ENCODE assay signal across 8 mouse cellular contexts in the genomic region with DNA sequence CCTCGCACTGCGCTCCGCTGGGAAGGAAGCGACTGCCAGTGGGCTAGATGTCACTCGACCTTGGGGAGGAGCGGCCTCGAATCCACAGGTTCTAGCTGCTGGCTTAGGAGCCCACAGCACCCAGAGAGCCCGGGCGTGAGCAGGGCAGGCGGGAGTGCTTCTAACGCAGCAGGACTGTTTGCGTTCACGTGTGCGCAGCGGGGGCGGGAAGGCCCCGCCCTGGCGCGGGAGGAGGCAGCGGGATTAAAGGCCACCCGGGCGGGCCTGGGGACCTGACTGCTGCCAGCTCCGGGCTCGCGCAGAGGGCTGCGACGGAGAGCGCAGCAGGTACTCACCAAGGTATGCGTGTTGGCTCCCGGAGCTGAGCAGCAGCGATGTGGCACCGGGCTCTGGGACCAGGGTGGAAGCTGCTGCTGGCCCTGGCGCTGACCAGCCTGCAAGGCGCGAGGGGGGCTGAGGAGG. TPM values are rescaled to one million over a fixed set of nuclear protein-coding genes. Genes with fewer than 3 reads are reported as not detected.
DNase-seq lines count a peak whose midpoint lies in the region; ATAC-seq lines count a peak whose summit lies in the region.

A gene (plus strand): TSS at position 317 of the 462 bp plus-strand sequence.

- H3K9me3 ChIP-seq in neural tube, embryonic 11.5 days (ENCODE audit: control insufficient read depth, low read length) = no peaks in the 10 kb centered on the region
- H3K9me3 ChIP-seq in hindbrain, embryonic 11.5 days (ENCODE audit: control insufficient read depth, low read length) = no peaks in the 10 kb centered on the region
- no peaks in the 10 kb centered on the region for H3K9me3 ChIP-seq in limb, embryonic 12.5 days

- H3K4me2 ChIP-seq in neural tube, embryonic 11.5 days (ENCODE audit: low read depth) = peak within 1 kb of the TSS; percentile 51
- H3K4me2 ChIP-seq in hindbrain, embryonic 11.5 days (replicated peaks; ENCODE audit: low read depth, low read length) = peak within 1 kb of the TSS; percentile 50
- peak within 1 kb of the TSS; percentile 77 for H3K4me2 ChIP-seq in limb, embryonic 12.5 days

- peaks cover 5% of the 10 kb centered on the region; the same call in 1 of the 2 replicates for H3K4me1 ChIP-seq in neural tube, embryonic 11.5 days (ENCODE audit: control insufficient read depth, insufficient read depth, low read length)
- 0 out of 2 replicates have a peak, but pooled peaks cover 2% of the 10 kb centered on the region for H3K4me1 ChIP-seq in hindbrain, embryonic 11.5 days (replicated peaks; ENCODE audit: control insufficient read depth, insufficient read depth, low read length)
- H3K4me1 ChIP-seq in limb, embryonic 12.5 days (replicated peaks) = peaks cover 8% of the 10 kb centered on the region; the same call in 1 of the 2 replicates

- H3K27ac ChIP-seq in neural tube, embryonic 11.5 days (ENCODE audit: low read depth, low read length) = no peak within 1 kb of the TSS
- no peak within 1 kb of the TSS for H3K27ac ChIP-seq in hindbrain, embryonic 11.5 days (ENCODE audit: low read depth, low read length)
- no peak within 1 kb of the TSS for H3K27ac ChIP-seq in limb, embryonic 12.5 days

- peak within 1 kb of the TSS; percentile 26 for H3K4me3 ChIP-seq in neural tube, embryonic 11.5 days (ENCODE audit: low read depth, low read length)
- peak within 1 kb of the TSS; percentile 26 for H3K4me3 ChIP-seq in hindbrain, embryonic 11.5 days (ENCODE audit: low read depth, low read length)
- H3K4me3 ChIP-seq in limb, embryonic 12.5 days (replicated peaks) = peak within 1 kb of the TSS; percentile 42

- H3K27me3 ChIP-seq in neural tube, embryonic 11.5 days (ENCODE audit: control insufficient read depth, insufficient read depth, low read length) = peaks cover 31% of the 10 kb centered on the region
- peaks cover 31% of the 10 kb centered on the region for H3K27me3 ChIP-seq in hindbrain, embryonic 11.5 days (ENCODE audit: control insufficient read depth, insufficient read depth, low read length)
- peaks cover 74% of the 10 kb centered on the region for H3K27me3 ChIP-seq in limb, embryonic 12.5 days

- peak; percentile 32 for DNase-seq in neural tube, embryonic 11.5 days (ENCODE audit: low spot score)
- DNase-seq in neural tube, embryonic 10.5 days (ENCODE audit: extremely low spot score, low spot score) = no peak
- peak; percentile 30 for DNase-seq in embryo, embryonic 9.5 days (ENCODE audit: extremely low spot score)
- DNase-seq in hindbrain, embryonic 11.5 days (ENCODE audit: low spot score) = peak; percentile 34
- peak; percentile 40 for DNase-seq in retina, postnatal 1 day
- no peak for DNase-seq in B cell, adult 2 months
- no peak for DNase-seq in thymus, postnatal 14 days

- under 1% methylated on average over 35 of the region's 35 CpGs for WGBS in neural tube, embryonic 11.5 days
- under 1% methylated on average over 35 of the region's 35 CpGs for WGBS in hindbrain, embryonic 11.5 days
- WGBS in limb, embryonic 12.5 days = 1% methylated on average over 35 of the region's 35 CpGs

- no peak for ATAC-seq in neural tube, embryonic 11.5 days (ENCODE audit: insufficient read depth, low FRiP score, low TSS enrichment)
- no peak for ATAC-seq in hindbrain, embryonic 11.5 days (ENCODE audit: low FRiP score)
- 0 out of 2 replicates have a peak, but pooled peaks have one; percentile 34 for ATAC-seq in limb, embryonic 12.5 days (ENCODE audit: insufficient number of reproducible peaks, insufficient read depth, low FRiP score, low TSS enrichment, low read depth)

- H3K36me3 ChIP-seq in neural tube, embryonic 11.5 days (ENCODE audit: control insufficient read depth, insufficient read depth, low read length) = no peaks in the 10 kb centered on the region
- H3K36me3 ChIP-seq in hindbrain, embryonic 11.5 days (ENCODE audit: control insufficient read depth, insufficient read depth, low read length) = no peaks in the 10 kb centered on the region
- H3K36me3 ChIP-seq in limb, embryonic 12.5 days = no peaks in the 10 kb centered on the region

- 0 out of 2 replicates have a peak within 1 kb of the TSS, but pooled peaks have one; percentile 6 for H3K9ac ChIP-seq in neural tube, embryonic 11.5 days (ENCODE audit: low read length)
- H3K9ac ChIP-seq in hindbrain, embryonic 11.5 days (ENCODE audit: low read depth, low read length) = no peak within 1 kb of the TSS
- H3K9ac ChIP-seq in limb, embryonic 12.5 days (replicated peaks) = peak within 1 kb of the TSS; percentile 42

RNA-seq across cellular contexts. Expression of the gene that starts here (rescaled TPM):
- not detected in 2 replicates for polyA plus RNA-seq in neural tube, embryonic 11.5 days (2014; fragmentation: Nextera tagmentation; extraction: Ambion mirVana)
- not detected in 2 replicates for polyA plus RNA-seq in hindbrain, embryonic 11.5 days (2014; fragmentation: Nextera tagmentation; extraction: Ambion mirVana)
- polyA plus RNA-seq in limb, embryonic 12.5 days (2016; fragmentation: Nextera tagmentation; extraction: Ambion mirVana) = not detected in 2 replicates

Comparison
In these comparisons a context has a peak if more than half of its experiments do, and no peak if none do; other contexts are left out.
1. Peak in DNase-seq, H3K4me3 ChIP-seq, H3K9ac ChIP-seq and H3K4me2 ChIP-seq in neural tube, embryonic 11.5 days; RNA of the gene not detected or under 1 TPM.
2. Peak in DNase-seq, H3K4me3 ChIP-seq and H3K4me2 ChIP-seq in hindbrain, embryonic 11.5 days; RNA of the gene not detected or under 1 TPM.
3. Peak in ATAC-seq, H3K4me3 ChIP-seq, H3K9ac ChIP-seq and H3K4me2 ChIP-seq in limb, embryonic 12.5 days; RNA of the gene not detected or under 1 TPM.
4. DNase-seq: peak in embryo, embryonic 9.5 days (single experiment) and retina, postnatal 1 day (single experiment); none in neural tube, embryonic 10.5 days (single experiment), B cell, adult 2 months (0 of 2) and thymus, postnatal 14 days (single experiment).
5. Peak in every context shown above with its lines, with median percentiles within 50 percentile points of each other: H3K4me2 ChIP-seq and H3K4me3 ChIP-seq.